Mouse (Mus musculus): ENCODE results near the gene Psme1. TPM values are rescaled to one million over a fixed set of nuclear protein-coding genes. Genes with fewer than 3 reads are reported as not detected.

Gene Psme1
- polyA plus RNA-seq (2014; fragmentation: Nextera tagmentation; extraction: Ambion mirVana) = 161 and 170 TPM in 2 replicates

GRCm38 (mm10) chr14:55577871-55578667, at the start of gene Psme1:
Psme1 (plus strand) TSS chr14:55578123.
- Histone ChIP-seq H3K9me3 (ENCODE audit: control insufficient read depth, low read depth, low read length) (no peaks in the 10 kb centered on the region), H3K4me2 (replicated peaks; ENCODE audit: low read depth, low read length) (peak within 1 kb of the TSS; percentile 84), H3K27ac (ENCODE audit: low read length) (peak within 1 kb of the TSS; percentile 76), H3K4me1 (ENCODE audit: control insufficient read depth, insufficient read depth, low read length) (peaks cover 4% of the 10 kb centered on the region; the same call in 1 of the 2 replicates), H3K27me3 (ENCODE audit: control insufficient read depth, insufficient read depth, low read length) (no peaks in the 10 kb centered on the region), H3K9ac (replicated peaks; ENCODE audit: low read depth, low read length) (peak within 1 kb of the TSS; percentile 76), H3K36me3 (ENCODE audit: control insufficient read depth, insufficient read depth, low read length) (peaks cover 6% of the 10 kb centered on the region; the same call in 1 of the 2 replicates), H3K4me3 (ENCODE audit: low read depth, low read length) (peak within 1 kb of the TSS; percentile 78)
- peak; percentile 87 for ATAC-seq (ENCODE audit: insufficient number of reproducible peaks, insufficient read depth, low FRiP score, low read depth)
- under 1% methylated on average over 31 of the region's 32 CpGs for WGBS

GRCm38 (mm10) chr14:55536116-55536745, 41.7 kb upstream of the Psme1 start:
- H3K27me3 ChIP-seq (ENCODE audit: control insufficient read depth, insufficient read depth, low read length) = no peaks in the 10 kb centered on the region
- no peak for ATAC-seq (ENCODE audit: insufficient number of reproducible peaks, insufficient read depth, low FRiP score, low read depth)
- WGBS = 50% methylated on average over 6 of the region's 6 CpGs
- H3K27ac ChIP-seq (ENCODE audit: low read length) = no peak overlapping the region
- no peak overlapping the region for H3K4me2 ChIP-seq (replicated peaks; ENCODE audit: low read depth, low read length)
- H3K4me1 ChIP-seq (ENCODE audit: control insufficient read depth, insufficient read depth, low read length) = peaks cover 3% of the 10 kb centered on the region
- no peak overlapping the region for H3K9ac ChIP-seq (replicated peaks; ENCODE audit: low read depth, low read length)
- H3K36me3 ChIP-seq (ENCODE audit: control insufficient read depth, insufficient read depth, low read length) = no peaks in the 10 kb centered on the region
- H3K9me3 ChIP-seq (ENCODE audit: control insufficient read depth, low read depth, low read length) = no peaks in the 10 kb centered on the region
- no peak overlapping the region for H3K4me3 ChIP-seq (ENCODE audit: low read depth, low read length)

DNA sequence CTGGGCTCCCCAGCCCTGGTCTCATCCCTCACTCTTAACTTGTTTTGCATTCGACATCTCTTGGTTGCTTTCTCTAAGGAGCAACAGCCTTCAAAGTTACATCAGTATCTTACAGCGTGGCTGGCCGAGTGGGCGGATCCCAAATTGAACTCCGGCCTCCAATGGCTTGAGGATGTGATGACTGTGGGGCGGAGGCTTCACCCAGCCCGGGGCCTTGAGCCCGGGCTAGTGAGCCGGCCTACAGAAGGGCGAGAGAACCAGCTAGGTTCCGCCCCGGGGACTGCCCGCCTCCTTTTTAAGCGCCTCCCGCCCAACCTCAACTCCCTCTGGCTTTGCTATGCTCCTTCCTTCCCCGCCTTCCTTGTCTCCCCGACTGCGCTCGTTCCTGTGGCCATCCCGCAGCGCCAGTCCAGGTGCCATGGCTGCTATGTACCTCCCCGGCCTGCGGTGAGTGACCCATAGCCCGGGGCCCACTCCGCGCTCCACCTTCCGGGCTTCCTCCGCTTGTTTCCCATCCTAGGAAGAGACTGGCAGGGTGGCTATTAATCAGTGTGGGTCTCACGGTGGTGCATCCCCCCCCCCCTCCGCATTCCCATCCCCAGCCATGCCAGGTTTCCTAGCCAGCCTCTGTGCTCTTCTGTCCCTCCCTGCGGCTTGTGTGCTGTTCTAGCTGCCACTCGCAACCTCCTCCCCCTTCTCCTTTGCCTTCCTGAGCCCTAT, 37.7 kb upstream of the Psme1 start, which contains the start of gene Pck2:
Pck2 (plus strand) TSS at position 200 of the 720 bp plus-strand sequence.
- peak within 1 kb of the TSS; percentile 78 for H3K4me2 ChIP-seq (replicated peaks; ENCODE audit: low read depth, low read length)
- peaks cover 21% of the 10 kb centered on the region for H3K36me3 ChIP-seq (ENCODE audit: control insufficient read depth, insufficient read depth, low read length)
- peak within 1 kb of the TSS; percentile 47 for H3K4me3 ChIP-seq (ENCODE audit: low read depth, low read length)
- H3K9me3 ChIP-seq (ENCODE audit: control insufficient read depth, low read depth, low read length) = no peaks in the 10 kb centered on the region
- peak; percentile 94 for ATAC-seq (ENCODE audit: insufficient number of reproducible peaks, insufficient read depth, low FRiP score, low read depth)
- peaks cover 9% of the 10 kb centered on the region for H3K4me1 ChIP-seq (ENCODE audit: control insufficient read depth, insufficient read depth, low read length)
- no peaks in the 10 kb centered on the region for H3K27me3 ChIP-seq (ENCODE audit: control insufficient read depth, insufficient read depth, low read length)
- WGBS = 2% methylated on average over 32 of the region's 32 CpGs
- H3K27ac ChIP-seq (ENCODE audit: low read length) = peak within 1 kb of the TSS; percentile 75
- H3K9ac ChIP-seq (replicated peaks; ENCODE audit: low read depth, low read length) = peak within 1 kb of the TSS; percentile 31

- Histone ChIP-seq H3K27ac (ENCODE audit: low read length) (peak overlapping the region; percentile 75), H3K4me3 (ENCODE audit: low read depth, low read length) (peak overlapping the region; percentile 47), H3K27me3 (ENCODE audit: control insufficient read depth, insufficient read depth, low read length) (no peaks in the 10 kb centered on the region), H3K4me2 (replicated peaks; ENCODE audit: low read depth, low read length) (peak overlapping the region; percentile 78), H3K36me3 (ENCODE audit: control insufficient read depth, insufficient read depth, low read length) (peaks cover 27% of the 10 kb centered on the region), H3K4me1 (ENCODE audit: control insufficient read depth, insufficient read depth, low read length) (peaks cover 9% of the 10 kb centered on the region), H3K9me3 (ENCODE audit: control insufficient read depth, low read depth, low read length) (no peaks in the 10 kb centered on the region), H3K9ac (replicated peaks; ENCODE audit: low read depth, low read length) (peak overlapping the region; percentile 31)
- 0% methylated on average over 10 of the region's 10 CpGs for WGBS
- ATAC-seq (ENCODE audit: insufficient number of reproducible peaks, insufficient read depth, low FRiP score, low read depth) = peak; percentile 46
Observed at GRCm38 (mm10) chr14:55540787-55541321, 37.1 kb upstream of the Psme1 start.

- H3K36me3 ChIP-seq (ENCODE audit: control insufficient read depth, insufficient read depth, low read length) = peaks cover 38% of the 10 kb centered on the region
- H3K4me3 ChIP-seq (ENCODE audit: low read depth, low read length) = no peak overlapping the region
- peaks cover 9% of the 10 kb centered on the region for H3K4me1 ChIP-seq (ENCODE audit: control insufficient read depth, insufficient read depth, low read length)
- no peak overlapping the region for H3K9ac ChIP-seq (replicated peaks; ENCODE audit: low read depth, low read length)
- no peak for ATAC-seq (ENCODE audit: insufficient number of reproducible peaks, insufficient read depth, low FRiP score, low read depth)
- H3K27me3 ChIP-seq (ENCODE audit: control insufficient read depth, insufficient read depth, low read length) = no peaks in the 10 kb centered on the region
- H3K4me2 ChIP-seq (replicated peaks; ENCODE audit: low read depth, low read length) = no peak overlapping the region
- no peaks in the 10 kb centered on the region for H3K9me3 ChIP-seq (ENCODE audit: control insufficient read depth, low read depth, low read length)
- 97% methylated on average over 12 of the region's 12 CpGs for WGBS
- H3K27ac ChIP-seq (ENCODE audit: low read length) = no peak overlapping the region
Observed at GRCm38 (mm10) chr14:55542268-55542667, 35.7 kb upstream of the Psme1 start.

DNA sequence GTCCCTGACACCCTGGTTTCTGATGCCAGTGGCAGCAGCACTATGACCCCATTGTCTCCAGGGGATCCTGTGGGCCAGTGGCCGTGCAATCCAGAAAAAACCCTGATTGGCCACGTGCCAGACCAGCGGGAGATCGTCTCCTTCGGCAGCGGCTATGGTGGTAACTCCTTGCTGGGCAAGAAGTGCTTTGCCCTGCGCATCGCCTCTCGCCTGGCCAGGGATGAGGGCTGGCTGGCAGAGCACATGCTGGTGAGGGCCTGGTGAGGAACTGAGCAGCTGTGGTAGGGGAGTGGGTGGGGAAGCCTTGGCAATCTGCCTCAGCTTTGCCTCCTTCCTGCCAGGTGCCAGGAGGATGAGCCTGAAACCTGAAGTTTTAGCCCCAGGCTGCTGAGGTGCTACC, 33.6 kb upstream of the Psme1 start:
- no peaks in the 10 kb centered on the region for H3K27me3 ChIP-seq (ENCODE audit: control insufficient read depth, insufficient read depth, low read length)
- 83% methylated on average over 9 of the region's 9 CpGs for whole genome bisulfite sequencing
- ATAC-seq (ENCODE audit: insufficient number of reproducible peaks, insufficient read depth, low FRiP score, low read depth) = no peak
- H3K4me1 ChIP-seq (ENCODE audit: control insufficient read depth, insufficient read depth, low read length) = peaks cover 9% of the 10 kb centered on the region
- H3K4me3 ChIP-seq (ENCODE audit: low read depth, low read length) = no peak overlapping the region
- H3K36me3 ChIP-seq (ENCODE audit: control insufficient read depth, insufficient read depth, low read length) = peaks cover 57% of the 10 kb centered on the region
- H3K27ac ChIP-seq (ENCODE audit: low read length) = no peak overlapping the region
- H3K9ac ChIP-seq (replicated peaks; ENCODE audit: low read depth, low read length) = no peak overlapping the region
- H3K9me3 ChIP-seq (ENCODE audit: control insufficient read depth, low read depth, low read length) = no peaks in the 10 kb centered on the region
- no peak overlapping the region for H3K4me2 ChIP-seq (replicated peaks; ENCODE audit: low read depth, low read length)

DNA sequence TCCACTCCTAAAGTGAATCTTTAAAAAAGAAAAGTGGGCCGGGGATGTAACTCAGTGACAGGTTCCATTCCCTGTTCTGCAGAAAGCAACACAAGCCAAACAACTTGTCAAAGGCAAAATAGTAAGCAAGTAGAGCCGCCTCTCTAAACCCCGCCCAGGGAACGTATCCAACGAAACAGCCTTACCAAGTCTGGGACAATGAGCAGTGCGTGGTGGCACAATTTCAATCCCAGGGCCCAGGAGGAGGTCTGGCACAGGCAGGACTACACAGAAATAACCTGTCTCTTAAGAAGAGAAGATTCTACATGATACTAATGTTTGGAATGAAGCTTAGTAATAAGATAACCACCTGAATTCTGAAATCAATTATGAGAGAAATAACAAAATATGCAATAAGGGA, 27.7 kb upstream of the Psme1 start:
- Histone ChIP-seq H3K4me2 (replicated peaks; ENCODE audit: low read depth, low read length) (no peak overlapping the region), H3K9ac (replicated peaks; ENCODE audit: low read depth, low read length) (no peak overlapping the region), H3K27ac (ENCODE audit: low read length) (no peak overlapping the region), H3K9me3 (ENCODE audit: control insufficient read depth, low read depth, low read length) (no peaks in the 10 kb centered on the region), H3K27me3 (ENCODE audit: control insufficient read depth, insufficient read depth, low read length) (no peaks in the 10 kb centered on the region), H3K4me1 (ENCODE audit: control insufficient read depth, insufficient read depth, low read length) (no peaks in the 10 kb centered on the region), H3K36me3 (ENCODE audit: control insufficient read depth, insufficient read depth, low read length) (peaks cover 37% of the 10 kb centered on the region), H3K4me3 (ENCODE audit: low read depth, low read length) (no peak overlapping the region)
- WGBS = 86% methylated on average over 6 of the region's 6 CpGs
- ATAC-seq (ENCODE audit: insufficient number of reproducible peaks, insufficient read depth, low FRiP score, low read depth) = no peak

DNA sequence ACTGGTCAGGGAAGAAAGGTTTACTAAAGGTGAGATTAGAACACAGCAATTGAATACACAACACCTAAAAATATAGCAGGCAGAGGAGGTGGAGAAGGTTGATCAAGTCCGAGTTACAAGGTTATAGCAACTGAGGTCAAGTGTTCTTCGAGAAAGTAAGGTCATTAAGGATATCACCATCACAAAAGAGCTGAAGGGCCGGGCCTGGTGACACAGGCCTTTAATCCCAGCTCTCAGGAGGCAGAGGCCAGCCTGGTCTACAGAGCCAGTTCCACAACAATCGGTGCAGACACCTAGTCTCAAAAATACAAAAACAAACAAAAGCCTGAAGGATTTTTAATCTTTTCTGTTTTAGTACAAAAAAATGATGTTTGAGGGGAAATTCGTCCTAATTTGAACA, 26.6 kb upstream of the Psme1 start:
- peaks cover 29% of the 10 kb centered on the region for H3K36me3 ChIP-seq (ENCODE audit: control insufficient read depth, insufficient read depth, low read length)
- no peak for ATAC-seq (ENCODE audit: insufficient number of reproducible peaks, insufficient read depth, low FRiP score, low read depth)
- no peak overlapping the region for H3K27ac ChIP-seq (ENCODE audit: low read length)
- H3K4me2 ChIP-seq (replicated peaks; ENCODE audit: low read depth, low read length) = no peak overlapping the region
- H3K27me3 ChIP-seq (ENCODE audit: control insufficient read depth, insufficient read depth, low read length) = no peaks in the 10 kb centered on the region
- no peaks in the 10 kb centered on the region for H3K4me1 ChIP-seq (ENCODE audit: control insufficient read depth, insufficient read depth, low read length)
- H3K4me3 ChIP-seq (ENCODE audit: low read depth, low read length) = no peak overlapping the region
- 69% methylated on average over 5 of the region's 5 CpGs for WGBS
- no peaks in the 10 kb centered on the region for H3K9me3 ChIP-seq (ENCODE audit: control insufficient read depth, low read depth, low read length)
- no peak overlapping the region for H3K9ac ChIP-seq (replicated peaks; ENCODE audit: low read depth, low read length)

All from stomach, embryonic 14.5 days (tissue).